Mouse (Mus musculus) yolk sac, embryonic 10.5 days (tissue): ENCODE measurements around the gene Dmrt1.

Experiments used
- DNase-seq: peaks from one replicate; pipeline ENCODE4 v3.0.0-alpha.2; 2017; ENCODE audit warnings: low spot score

Dmrt1 gene

DNA sequence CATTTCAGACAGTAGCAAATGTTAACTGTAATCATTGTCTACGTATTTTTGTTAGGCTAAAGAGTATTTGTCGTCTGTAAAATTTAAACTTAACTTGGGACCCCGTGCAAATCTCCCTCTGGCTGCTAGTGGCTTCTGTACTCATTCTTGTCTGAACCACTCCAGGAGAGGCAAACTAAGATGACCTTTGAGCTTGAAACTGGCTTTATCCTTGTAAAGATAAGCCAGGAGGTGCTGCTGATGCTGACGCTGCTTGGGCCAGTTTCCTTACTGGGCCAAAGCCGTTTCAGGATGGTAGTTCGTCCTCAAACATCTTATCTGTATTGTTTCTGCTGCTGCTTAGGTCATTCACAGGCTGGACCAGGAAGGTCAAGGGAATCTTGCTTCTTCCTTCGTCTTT is 64.4 kb downstream of the Dmrt1 start:
- peak; percentile 64 for DNase-seq

DNA sequence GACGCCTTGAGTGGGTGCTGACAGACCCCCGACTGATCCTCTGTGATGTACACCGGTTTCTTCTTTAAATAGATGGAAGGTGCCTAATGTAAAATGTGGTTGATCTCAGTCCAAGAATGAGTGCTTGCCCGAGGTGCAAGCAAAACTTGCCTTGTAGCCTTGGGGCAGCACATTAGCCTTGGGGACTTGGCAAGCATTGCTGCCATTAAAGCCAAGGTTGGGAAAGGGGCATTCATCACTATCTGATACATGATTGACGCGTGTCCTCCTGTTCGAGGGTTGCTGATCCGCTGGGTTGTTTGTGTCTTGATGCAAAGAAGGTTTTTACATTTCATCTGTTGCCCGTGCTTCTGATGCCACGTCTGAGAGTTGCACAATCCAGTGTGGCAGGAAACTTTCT is 69.0 kb downstream of the Dmrt1 start:
- no peak for DNase-seq

DNA sequence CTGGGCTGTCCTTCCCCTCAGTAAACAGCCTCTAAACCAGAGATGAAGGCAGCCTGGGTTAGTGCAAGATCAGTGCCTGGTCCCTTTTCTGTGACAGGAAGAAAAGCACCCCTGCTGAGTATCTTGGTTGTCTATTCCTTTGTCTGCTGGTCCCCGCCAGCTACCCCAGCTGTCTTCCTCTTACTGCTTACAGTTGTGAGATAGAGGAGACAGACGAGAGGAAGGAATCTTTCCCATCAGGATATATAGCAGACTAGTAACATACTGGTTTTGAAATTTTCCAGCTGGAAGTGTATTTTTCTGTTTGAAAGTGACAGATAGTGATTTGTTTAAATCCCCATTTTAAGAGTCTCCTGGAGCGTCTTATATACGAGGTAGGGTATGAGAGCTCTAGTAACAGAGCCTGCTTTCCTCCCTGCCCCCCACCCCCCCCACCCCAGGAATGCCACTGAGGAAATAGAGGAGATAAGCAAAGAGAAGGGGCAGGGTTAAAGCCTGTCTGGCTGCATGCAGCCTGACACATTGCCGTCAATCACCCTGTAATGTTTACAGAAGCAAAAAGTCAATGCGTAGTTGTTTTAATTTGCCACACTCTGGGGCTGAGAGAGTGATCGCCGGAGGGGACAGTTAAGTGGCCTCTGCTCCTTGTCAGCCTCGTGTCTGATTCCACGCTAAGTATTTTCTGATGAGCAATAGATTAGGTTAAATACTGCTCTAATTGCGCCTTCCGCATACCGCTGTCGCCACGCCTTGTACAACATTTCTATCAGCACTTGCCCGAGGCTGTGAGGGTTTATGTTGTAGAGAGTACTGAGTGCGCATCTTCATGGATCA is 69.8 kb downstream of the Dmrt1 start:
- peak; percentile 81 for DNase-seq

DNA sequence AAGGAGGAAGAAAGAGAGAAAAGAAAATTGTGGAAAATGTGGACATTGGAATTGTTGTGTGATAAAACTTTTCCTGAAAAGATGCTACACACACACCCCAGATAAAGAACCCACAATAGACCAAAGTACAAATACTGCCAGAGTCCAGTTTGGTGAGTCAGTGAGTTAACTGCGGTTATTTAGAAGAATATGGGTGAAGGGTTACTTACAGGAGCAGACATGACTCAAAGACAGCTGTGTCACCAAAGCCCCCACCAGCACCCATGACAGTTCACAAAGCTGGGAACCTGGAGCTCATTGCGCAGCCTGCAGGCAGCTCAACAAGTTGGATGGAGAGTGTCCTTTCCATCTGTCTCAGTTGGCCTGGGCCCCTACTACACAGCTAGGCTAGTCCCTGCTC is 72.9 kb downstream of the Dmrt1 start:
- DNase-seq, result no peak

DNA sequence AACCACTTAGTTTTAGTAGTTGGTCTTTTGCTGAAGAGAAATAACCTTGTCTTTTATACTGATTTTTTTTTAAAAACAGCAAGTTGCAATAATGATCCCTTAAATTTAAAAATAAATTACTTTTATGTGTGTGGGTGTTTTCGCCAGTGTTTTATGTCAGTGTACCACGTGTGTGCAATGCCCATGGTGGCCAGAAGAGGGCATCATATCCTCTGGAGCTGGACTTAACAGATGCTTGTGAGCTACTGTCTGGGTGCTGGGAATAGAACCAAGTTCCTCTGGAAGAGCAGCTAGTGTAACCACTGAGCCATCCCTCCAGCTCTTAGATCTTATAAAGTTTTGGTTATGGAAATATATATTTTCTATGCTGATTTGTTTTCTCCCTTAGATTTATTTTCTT is 74.0 kb downstream of the Dmrt1 start:
- DNase-seq, result no peak

DNA sequence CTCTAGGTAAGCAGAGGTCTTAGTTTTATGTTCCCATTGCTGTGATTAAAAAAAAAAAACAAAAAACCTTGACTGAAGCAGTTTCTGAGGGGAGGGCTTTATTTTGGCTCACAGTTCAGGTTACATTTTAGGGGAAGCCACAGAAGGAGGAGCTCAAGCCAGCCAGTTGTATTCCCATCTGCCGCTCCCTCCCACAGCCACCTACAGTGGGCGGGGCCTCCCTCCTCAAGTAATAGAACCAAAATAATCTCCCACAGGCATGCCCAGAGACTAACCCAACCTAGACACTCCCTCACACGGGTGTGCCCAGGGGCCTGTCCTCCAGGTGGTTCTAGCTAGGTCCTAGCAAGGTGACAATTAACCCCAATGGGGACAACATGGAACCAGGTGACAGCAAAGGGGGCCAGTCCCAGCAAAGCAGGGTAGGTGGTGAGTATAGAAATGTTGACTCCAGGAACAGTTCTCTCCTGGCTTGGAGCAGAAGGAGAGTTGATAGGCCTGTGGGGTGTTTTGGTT is 92.4 kb downstream of the Dmrt1 start:
- DNase-seq, result no peak

DNA sequence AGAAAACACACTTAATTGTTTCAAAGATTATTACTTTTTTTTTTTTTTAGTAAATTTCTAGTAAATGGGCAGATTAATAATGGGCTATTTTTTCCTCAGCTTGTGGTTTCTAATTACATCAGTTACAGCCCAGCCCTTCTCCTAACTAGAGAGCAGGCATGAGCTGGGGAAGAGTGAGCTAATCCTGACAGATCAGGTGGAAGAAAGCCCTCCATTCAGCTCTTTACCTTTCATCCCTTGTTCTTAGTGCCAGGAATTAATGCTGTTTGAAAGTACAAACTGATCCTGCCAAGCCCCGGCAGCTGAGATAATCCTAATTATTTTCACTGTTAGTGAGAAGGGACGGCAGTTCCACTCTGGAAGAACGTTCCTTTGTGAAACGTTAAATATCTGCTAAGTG is 93.2 kb downstream of the Dmrt1 start:
- no peak for DNase-seq

DNA sequence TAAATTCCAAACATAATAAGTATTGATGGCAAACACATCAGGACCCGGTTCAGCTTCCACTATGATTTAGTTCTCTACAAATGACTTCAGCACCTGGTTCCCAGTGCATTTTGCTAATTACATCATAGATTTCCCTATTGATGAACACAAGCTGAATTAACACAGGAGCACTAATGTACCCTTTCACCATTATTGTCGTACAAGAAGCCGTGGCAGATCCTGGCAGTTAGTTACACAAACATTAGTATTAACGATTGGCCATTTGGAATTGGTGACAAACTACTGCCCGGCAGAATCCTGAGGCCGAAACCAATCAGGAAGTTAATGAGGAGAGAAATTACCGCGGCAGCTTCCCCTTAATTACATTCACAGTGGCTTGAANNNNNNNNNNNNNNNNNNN is 96.5 kb downstream of the Dmrt1 start:
- no peak for DNase-seq

DNA sequence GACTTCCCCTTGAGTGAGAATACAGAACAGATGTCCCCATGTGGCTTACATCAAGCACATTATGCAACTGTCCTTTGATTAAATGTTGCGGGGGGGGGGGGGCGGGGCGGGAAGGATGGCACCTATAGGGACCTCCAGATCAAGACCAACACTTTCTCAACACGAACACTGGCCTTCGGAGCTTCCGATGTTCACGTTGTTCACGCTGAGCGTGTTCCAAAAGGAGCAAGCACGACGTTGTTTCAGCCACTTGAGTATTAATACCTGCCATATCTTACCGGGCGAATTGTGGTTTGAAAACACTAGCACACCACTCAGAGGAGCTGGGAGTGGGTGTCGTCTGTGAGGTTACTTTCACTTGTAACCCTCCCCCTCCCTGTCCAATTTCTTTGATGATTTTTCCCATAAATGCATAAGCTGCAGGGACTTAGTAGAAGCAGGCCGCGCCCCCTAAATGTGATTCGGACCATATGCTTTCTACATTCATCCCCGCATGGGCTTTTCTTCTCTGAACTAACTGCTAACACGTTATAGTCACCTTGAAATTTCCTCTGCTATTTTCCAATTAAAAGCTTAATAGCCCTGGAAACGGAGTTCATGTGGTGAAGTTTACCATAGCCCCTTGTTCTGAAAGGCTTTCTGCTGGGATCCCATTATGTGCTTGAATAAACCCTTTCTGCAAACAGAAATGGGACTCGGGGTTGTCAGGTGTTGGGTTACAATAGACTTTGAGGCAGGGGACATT is 102.2 kb downstream of the Dmrt1 start:
- DNase-seq, result no peak

DNA sequence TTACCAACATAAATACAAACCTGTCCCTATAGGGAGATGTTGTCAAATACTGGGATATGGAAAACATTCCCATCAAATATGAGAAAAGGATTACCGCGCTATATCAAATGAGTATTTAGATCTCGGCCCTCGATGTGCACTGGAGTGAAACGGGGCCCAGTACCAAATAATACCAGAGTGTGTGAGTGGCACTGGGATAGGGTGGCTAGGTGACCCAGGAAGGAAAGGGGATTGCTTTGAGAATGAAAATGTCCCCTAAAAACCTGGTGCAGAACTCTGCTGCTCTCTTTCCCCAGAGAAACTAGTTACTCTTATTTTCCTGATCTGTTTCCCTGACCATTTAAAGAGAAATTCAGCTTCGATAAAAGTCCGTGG is 102.8 kb downstream of the Dmrt1 start:
- DNase-seq, result no peak

DNA sequence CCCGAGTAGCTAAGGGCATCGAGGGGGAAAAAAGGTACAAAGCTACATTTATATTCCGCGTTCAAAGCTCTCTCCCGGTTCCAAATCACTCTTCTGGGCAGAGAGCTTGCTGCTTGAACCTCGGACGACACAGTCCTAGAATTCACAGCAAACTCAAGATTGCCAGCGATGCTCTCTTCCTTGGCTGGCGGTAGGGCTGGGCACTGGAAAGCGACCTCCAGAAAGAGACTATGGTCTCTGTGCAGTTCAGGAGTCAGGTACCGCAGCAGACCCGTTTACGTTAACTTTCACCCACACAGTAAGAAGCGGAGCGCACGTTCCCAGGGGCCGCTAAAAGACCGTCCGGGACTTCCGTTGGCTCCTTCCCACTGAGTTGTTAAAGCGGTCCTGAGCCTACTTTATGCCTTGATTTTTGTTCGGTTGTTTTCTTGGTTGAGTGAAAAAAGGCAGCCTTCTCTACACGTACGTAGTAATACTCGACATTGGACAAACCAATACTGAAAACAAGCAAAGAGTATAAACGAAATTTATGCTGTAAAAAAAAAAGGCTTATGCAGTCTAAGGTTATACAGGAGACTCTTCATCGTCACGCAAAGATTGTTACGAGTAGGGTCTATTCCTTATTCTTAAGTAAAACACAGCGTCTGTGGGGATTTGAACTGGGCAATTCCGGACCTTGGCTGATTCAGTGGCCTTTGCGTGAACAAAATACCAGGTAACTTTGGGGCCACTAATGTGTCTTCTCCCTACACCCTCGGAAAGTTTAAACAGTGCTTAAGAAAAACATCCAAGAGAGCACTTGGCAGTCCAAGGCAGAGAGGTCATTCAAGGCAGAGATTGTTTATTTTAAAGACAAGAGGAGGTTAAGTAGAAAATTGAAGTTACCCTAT is 103.8 kb downstream of the Dmrt1 start:
- DNase-seq, result no peak

DNA sequence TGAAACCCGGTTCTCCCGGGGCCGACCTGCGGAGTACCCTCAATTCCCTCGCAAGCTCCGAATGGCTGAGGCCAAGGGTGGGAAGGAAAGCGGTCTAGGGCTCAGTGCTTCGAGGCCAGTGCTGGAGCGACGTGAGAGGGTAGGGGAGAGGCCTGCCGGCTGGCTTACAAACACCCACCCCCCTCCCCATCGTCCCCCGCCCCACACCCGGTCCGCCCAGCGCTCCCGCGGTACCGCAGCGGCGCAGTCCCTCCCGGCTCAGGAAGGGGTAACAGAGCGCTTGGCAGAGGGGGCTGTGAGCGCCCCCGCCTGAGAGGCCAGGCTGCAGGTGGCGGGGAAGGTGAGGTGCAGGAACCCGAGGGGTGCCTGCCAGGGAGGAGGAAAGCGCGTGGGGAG is 104.6 kb downstream of the Dmrt1 start, which contains the start of gene Dmrt3:
TSS of gene Dmrt3 (plus strand) at position 287 of the 396 bp plus-strand sequence.
- no peak for DNase-seq

DNA sequence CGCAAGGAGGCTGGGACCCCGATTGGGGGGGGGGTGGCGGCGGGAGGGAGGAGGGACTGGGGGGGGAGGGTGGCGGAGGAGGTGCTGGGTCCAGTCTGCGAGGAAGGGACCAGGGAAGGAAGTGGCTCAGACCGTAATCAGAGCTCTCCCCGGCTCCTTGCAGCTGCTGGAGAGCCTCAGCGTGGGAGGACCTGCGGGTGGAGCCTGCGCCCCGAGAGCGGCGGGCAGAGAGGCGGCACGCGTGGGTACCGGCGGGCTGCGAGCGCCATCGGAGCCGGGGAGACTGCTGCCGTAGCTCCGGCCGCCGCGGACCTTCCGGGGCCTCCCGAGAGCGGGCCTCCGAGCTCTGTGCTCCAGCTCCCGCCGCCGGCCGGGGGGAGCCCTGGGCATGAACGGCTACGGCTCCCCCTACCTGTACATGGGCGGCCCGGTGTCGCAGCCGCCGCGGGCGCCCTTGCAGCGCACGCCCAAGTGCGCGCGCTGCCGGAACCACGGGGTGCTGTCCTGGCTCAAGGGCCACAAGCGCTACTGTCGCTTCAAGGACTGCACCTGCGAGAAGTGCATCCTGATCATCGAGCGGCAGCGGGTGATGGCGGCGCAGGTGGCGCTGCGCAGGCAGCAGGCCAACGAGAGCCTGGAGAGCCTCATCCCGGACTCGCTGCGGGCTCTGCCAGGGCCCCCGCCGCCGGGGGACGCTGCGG is 105.1 kb downstream of the Dmrt1 start:
- DNase-seq, result no peak

DNA sequence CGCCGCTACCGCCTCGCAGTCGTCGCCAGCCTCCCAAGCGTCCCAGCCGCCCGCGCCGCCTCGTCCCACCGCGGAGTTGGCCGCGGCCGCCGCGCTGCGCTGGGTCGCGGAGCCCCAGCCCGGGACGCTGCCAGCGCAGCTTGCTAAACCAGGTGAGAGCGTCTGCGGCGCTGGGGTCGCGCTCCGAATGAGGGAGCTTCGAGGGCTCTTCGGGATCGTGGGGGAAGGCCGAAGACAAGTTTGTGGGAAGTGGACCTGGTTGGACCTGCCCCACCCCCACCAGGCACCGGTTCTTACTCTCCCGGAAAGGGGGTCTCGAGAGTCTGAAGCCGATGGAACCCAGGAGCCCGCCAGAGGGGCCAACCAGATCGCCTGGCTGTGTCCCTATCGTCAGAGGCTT is 105.7 kb downstream of the Dmrt1 start:
- DNase-seq, result no peak

DNA sequence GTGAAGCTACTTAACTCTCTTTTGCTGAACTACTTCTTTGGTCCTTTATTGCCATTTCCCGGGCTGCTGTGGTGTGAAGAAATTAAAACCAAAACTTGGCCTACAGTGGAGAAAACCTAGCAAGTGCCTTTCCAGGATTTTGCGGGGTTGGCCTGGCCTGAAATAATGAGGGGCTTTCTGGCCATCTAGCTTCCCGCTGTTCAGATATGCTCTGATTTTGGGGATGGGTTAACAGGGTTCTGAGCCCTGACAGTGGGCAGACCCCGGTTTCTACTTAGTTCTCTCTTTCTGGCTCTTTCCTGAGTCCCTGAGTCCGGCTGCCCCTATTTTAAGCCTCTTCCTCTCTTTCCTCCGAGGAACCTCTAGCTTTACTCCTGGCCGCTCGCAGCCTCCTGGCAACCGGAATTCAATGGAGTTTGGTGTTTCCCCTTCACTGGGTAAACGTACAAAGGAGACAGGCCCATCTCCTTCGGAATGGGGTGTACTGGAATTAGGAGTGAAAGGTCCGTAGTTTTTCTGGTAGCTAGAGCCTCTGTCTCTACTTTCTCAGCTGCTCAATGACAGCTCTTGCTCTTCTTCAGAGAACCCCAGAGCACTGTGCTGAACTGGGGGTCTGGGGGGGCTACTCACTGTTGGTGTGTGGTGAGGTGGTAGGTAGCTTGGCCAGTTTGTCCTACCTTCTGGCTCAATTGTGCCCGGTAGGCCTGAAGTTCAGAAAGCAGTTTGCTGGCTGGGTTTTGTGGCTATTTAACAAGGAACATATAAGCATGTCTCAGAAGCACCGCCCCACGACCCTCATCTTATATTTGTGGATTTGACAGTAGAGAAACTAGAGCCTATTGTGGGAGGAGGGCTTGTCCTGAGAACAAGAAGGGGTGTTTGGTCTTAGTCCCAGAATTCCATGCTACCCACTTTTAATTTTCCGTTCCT is 106.7 kb downstream of the Dmrt1 start:
- DNase-seq, result no peak

DNA sequence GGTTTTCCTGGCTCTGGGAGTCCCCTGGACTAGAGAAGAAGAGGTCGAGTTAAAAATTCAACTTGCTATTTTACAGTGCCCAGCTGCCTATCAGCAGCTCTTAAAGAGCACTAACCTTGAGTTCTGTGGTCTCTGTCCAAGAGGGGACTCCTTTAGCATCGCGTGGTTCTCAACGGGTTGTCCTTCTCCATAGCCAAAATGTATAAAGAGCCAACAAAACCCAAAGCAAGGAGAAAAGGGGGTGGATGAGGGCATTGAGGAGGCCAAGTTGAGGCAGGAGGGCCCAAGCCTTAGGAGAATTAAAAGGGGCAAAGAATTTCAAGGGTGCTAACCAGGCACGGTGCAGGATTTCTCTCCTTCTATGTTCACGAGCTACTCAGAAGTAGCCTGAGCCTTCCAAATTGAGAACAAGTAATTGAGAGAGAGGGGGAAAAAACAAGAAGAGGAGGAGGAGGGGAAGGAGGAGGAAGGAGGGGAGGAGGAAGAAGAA is 107.4 kb downstream of the Dmrt1 start:
- DNase-seq, result no peak

DNA sequence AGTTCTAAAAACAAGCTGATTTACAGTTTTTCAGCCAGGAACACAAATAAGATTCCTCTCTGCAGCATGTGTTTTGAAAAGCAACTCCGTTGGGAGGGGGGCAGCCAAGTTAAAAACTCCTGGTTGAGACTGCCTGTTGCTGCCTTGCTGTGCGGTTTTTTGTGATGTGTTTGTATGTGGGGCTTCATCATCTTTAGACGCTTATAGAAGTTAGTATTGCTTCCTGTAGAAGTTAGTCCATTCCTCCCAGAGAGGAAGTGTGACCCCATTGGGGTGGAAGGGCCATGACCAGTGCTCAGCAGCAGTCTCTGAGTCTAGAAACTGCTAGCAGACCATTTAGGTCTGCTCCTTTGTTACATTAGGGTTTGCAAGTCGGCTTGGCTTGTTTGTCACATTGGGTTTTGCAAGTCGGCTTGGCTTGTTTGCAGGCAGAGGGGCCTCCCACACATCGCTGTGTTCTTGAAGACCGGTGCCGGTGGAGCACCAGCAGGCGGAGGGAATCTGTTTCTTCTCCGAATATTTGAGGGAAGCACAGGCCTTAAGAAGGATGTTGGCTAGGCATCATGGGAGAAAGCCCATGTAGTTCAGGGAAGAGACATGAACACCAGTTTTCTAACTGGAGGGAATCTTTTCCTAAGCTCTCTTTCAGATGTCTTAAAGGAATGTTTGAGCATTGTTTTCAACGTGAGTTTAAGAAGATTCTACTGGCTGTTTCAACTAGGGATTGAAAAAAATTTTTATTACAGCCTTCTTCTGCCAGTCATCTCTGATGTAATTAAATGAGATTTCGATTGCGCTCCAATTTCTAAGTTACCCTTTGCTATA is 108.3 kb downstream of the Dmrt1 start:
- DNase-seq, result no peak

DNA sequence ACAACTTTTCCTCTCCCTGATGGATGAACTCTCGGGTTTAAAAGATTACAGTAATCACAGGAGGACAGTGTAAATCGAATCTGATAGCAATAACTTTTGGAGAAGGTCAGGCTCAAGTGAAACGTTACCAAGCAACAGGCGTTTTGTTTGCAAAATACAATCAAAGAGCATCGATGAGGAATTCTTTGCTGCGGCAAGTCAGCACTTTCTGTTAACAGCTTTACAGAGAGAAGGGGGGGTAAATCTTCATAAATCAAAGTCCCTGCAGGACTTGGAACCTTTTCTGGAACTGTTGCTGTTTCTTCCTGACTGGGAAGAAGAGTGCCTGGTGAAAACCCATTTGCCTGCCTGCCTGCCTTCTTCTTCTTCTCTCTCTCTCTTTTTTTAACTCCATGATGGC is 110.5 kb downstream of the Dmrt1 start:
- DNase-seq, result no peak
